Mouse (Mus musculus): ENCODE results near the gene Eci2.

- TF ChIP-seq EP300 (IDR thresholded peaks at IDR 0.05; ENCODE audit: low read depth in 1 of 2, low read length in 2 of 2) (no peak), MYC (IDR thresholded peaks at IDR 0.05; ENCODE audit: low read depth, low read length) (no peak), ZKSCAN1 (IDR thresholded peaks at IDR 0.05; ENCODE audit: low read depth, low read length) (no peak)
These were observed 37.5 kb upstream of the Eci2 start for GRCm38 (mm10) chr13:35064381-35064780.
